Mouse (Mus musculus) liver, embryonic 11.5 days (tissue): ENCODE measurements around the gene Itih1. TPM values are rescaled to one million over a fixed set of nuclear protein-coding genes. Genes with fewer than 3 reads are reported as not detected.

Source experiments
- ATAC-seq: fragments of 200-750 bp; cut with Nextera tagmentation; replicated peaks from 2 replicates; pipeline ENCODE4 v1.8.0; 2017; ENCODE audit warnings: moderate number of reproducible peaks, mild to moderate bottlenecking, moderate TSS enrichment, moderate library complexity; ENCODE audit not compliant: low FRiP score
- DNase-seq: peaks from one replicate; pipeline ENCODE4 v3.0.0-alpha.2; 2017; ENCODE audit warnings: low spot score
- H3K27ac ChIP-seq: fragments of 300-500 bp; sonication (generic); 2 replicates; pipeline ENCODE4 v1.5.1; 2014; ENCODE audit warnings: mild to moderate bottlenecking, low read depth, low read length, control low read depth
- H3K27me3 ChIP-seq: fragments of 300-500 bp; sonication (generic); replicated peaks from 2 replicates; pipeline ENCODE4 v1.6.1; 2014; ENCODE audit warnings: low read length, mixed read lengths; ENCODE audit not compliant: control insufficient read depth, insufficient read depth
- H3K36me3 ChIP-seq: fragments of 300-500 bp; sonication (generic); 2 replicates; pipeline ENCODE4 v1.6.1; 2014; ENCODE audit warnings: mild to moderate bottlenecking, low read length, moderate library complexity, mixed read lengths; ENCODE audit not compliant: control insufficient read depth, insufficient read depth
- H3K4me1 ChIP-seq: fragments of 300-500 bp; sonication (generic); replicated peaks from 2 replicates; pipeline ENCODE4 v1.6.1; 2014; ENCODE audit warnings: low read length, mixed read lengths; ENCODE audit not compliant: control insufficient read depth, insufficient read depth
- H3K4me2 ChIP-seq: fragments of 300-500 bp; sonication (generic); 2 replicates; pipeline ENCODE4 v1.6.1; 2014; ENCODE audit warnings: mild to moderate bottlenecking, control low read depth, moderate library complexity
- H3K4me3 ChIP-seq: fragments of 300-500 bp; sonication (generic); 2 replicates; pipeline ENCODE4 v1.5.1; 2014; ENCODE audit warnings: low read depth, low read length, control low read depth
- H3K9ac ChIP-seq: fragments of 300-500 bp; sonication (generic); 2 replicates; pipeline ENCODE4 v1.6.1; 2014; ENCODE audit warnings: low read depth, low read length, control low read depth
- H3K9me3 ChIP-seq: fragments of 300-500 bp; sonication (generic); 2 replicates; pipeline ENCODE4 v1.6.1; 2016; ENCODE audit warnings: low read length, inconsistent platforms, mixed read lengths; ENCODE audit not compliant: control insufficient read depth
- WGBS: fragments of 180-500 bp; shearing (Covaris S2); extraction: QIAGEN DNeasy Blood & Tissue Kit; methylation state at CpG from one replicate; pipeline ENCODE4 v1.1.7; 2014; 5-methylcytosine and 5-hydroxymethylcytosine counted together
- polyA plus RNA-seq: library from polyadenylated mRNA; unstranded; fragments of >200 nt; fragmentation: Nextera tagmentation; extraction: Ambion mirVana; gene quantifications from 2 replicates; pipeline ENCODE4 v1.2.1, GENCODE M21; 2014

Itih1 gene
- polyA plus RNA-seq, 1 experiment from 2014 or later, result 16.3 TPM

DNA sequence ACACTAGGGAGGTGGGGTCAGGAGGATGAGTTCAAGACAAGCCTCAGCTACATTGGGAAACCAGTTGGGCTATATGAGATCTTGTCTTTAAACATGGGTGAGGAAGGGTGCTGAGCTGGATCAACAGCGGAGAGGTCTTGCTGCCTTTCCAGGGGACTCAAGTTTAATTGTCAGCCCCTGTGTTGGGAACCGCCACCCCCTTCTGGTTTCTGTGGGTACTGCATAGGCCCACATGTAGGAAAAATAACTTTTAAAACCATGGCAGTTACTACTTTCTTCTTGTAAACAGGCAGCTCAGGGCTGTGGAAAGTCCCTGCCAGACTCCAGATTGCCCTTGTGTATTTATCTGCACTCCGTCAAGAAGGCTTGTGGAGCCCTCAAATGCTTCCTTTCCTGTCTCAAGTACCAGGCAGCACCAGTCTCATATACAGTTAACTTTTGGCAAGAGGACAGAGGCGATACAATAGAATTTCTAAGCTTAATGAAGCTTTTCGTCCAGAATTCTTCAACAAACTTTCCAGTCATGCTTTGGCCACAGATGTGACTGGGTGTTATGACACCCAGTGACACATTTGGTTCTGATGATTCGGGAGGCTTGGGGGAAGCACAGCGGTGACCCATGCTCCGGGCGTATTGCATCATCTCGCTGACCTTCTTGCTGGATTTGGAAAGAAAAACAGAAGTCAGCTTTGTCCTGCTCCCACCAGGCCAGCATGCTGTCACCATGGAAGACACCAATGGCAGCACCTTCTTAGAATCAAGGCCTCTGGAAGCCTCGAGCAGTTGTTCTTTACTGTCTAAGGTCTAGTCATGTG lies 978 bp upstream of the Itih1 start:
- H3K4me2 ChIP-seq, result no peak overlapping the region
- ATAC-seq (peak; percentile 11; the same call in 1 of the 2 replicates), DNase-seq (peak; percentile 60)
- peak overlapping the region; percentile 71 for H3K27ac ChIP-seq
- no peaks in the 10 kb centered on the region for H3K9me3 ChIP-seq
- no peak overlapping the region for H3K4me3 ChIP-seq
- H3K36me3 ChIP-seq, result no peaks in the 10 kb centered on the region
- 55% methylated on average over 11 of the region's 11 CpGs for WGBS
- H3K9ac ChIP-seq, result no peak overlapping the region
- no peaks in the 10 kb centered on the region for H3K27me3 ChIP-seq
- no peaks in the 10 kb centered on the region for H3K4me1 ChIP-seq

DNA sequence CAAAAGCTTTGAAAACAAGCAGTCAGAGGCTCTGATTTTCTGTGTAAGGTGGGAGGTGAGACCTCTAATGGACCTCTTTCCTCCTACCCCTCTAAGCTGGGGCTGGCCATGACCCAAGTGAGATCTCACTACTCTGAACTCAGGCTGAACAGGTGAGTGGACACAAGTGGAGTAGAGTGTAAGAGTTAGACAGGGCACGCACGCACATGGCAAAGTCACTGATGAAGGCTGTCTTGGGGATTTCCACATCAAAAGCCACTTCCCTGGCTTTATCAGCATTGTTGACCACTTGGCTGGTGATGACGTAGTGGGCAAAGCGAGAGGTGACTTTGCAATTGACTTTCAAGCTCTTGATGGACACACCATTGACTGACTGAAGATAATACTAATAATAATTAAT lies 835 bp downstream of the Itih1 start:
- no peaks in the 10 kb centered on the region for H3K36me3 ChIP-seq
- ATAC-seq, result no peak
- no peaks in the 10 kb centered on the region for H3K9me3 ChIP-seq
- no peaks in the 10 kb centered on the region for H3K27me3 ChIP-seq
- WGBS, result 75% methylated on average over 4 of the region's 4 CpGs
- no peak for DNase-seq
- no peaks in the 10 kb centered on the region for H3K4me1 ChIP-seq
- no peak overlapping the region for H3K27ac ChIP-seq
- H3K9ac ChIP-seq, result no peak overlapping the region
- peak overlapping the region; percentile 45 for H3K4me2 ChIP-seq
- H3K4me3 ChIP-seq, result no peak overlapping the region

DNA sequence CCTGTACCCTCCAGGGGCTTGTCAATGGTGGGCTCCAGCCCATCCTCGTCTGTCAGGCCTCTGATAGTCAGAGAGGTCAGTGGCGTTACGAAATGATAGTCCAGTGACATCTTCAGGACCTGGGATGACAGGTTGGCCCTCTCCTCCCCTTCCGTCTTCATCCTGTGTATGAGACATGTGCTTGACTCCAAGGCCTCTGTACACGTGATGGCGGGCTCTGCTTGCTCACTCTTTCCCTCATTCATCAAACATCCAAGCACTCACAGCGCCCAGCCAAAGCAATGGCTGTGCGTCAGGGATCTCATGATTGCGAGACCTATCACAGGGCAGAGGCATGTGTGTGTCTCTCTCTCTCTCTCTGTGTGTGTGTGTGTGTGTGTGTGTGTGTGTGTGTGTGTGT lies 9.7 kb downstream of the Itih1 start:
- DNase-seq (no peak), ATAC-seq (no peak)
- H3K27me3 ChIP-seq, result no peaks in the 10 kb centered on the region
- no peak overlapping the region for H3K4me2 ChIP-seq
- WGBS, result 79% methylated on average over 9 of the region's 9 CpGs
- H3K4me3 ChIP-seq, result no peak overlapping the region
- no peak overlapping the region for H3K27ac ChIP-seq
- no peaks in the 10 kb centered on the region for H3K4me1 ChIP-seq
- H3K9ac ChIP-seq, result no peak overlapping the region
- H3K9me3 ChIP-seq, result no peaks in the 10 kb centered on the region
- H3K36me3 ChIP-seq, result no peaks in the 10 kb centered on the region

DNA sequence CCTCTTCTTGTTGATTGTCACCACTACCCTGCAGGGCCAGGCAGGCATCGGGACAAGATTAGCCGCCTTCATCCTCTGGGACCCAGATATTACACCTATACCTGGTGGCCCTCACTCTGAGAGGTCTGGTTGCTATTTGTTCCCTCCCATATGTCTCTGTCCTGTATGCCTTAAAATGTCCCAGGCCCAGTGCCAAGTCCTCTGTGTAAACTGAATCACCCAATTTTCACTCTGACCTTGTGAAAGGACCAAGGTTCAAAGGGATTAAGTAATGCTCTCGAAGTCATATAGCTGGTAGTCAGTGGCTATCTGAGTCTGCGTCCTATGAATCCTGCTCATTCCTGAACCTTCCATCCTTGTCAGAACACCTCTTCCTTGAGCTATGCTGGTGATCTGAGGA lies 12.7 kb downstream of the Itih1 start:
- H3K36me3 ChIP-seq, result no peaks in the 10 kb centered on the region
- H3K4me2 ChIP-seq, result no peak overlapping the region
- no peak overlapping the region for H3K9ac ChIP-seq
- ATAC-seq (no peak), DNase-seq (no peak)
- no peaks in the 10 kb centered on the region for H3K9me3 ChIP-seq
- no peak overlapping the region for H3K27ac ChIP-seq
- no peak overlapping the region for H3K4me3 ChIP-seq
- H3K4me1 ChIP-seq, result no peaks in the 10 kb centered on the region
- H3K27me3 ChIP-seq, result no peaks in the 10 kb centered on the region
- WGBS, result 85% methylated on average over 4 of the region's 4 CpGs

DNA sequence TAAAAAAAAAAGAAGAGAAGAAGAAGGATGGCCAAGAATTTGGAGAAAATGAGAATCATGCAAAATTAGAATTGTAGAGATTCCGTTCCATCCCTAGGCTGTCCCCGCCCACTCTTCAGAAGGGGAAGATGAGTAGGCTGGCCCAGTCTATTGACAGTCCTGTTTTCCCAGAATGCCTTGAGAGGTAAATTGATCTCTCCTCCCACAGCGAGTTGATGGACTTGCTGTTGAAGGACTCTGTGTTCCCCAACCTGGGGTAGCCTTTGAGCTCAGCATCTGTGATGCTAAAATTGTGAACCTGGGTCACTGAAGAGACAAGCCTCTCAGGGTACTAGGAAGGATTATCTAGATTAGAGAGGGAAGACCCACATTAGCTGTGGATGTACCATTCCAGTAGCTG lies 17.6 kb downstream of the Itih1 start:
- Histone ChIP-seq H3K27ac (no peak overlapping the region), H3K27me3 (no peaks in the 10 kb centered on the region), H3K36me3 (no peaks in the 10 kb centered on the region), H3K9me3 (no peaks in the 10 kb centered on the region), H3K4me1 (no peaks in the 10 kb centered on the region), H3K4me3 (no peak overlapping the region), H3K9ac (no peak overlapping the region), H3K4me2 (no peak overlapping the region)
- ATAC-seq (no peak), DNase-seq (no peak)
- WGBS, result 80% methylated on average over 3 of the region's 3 CpGs

DNA sequence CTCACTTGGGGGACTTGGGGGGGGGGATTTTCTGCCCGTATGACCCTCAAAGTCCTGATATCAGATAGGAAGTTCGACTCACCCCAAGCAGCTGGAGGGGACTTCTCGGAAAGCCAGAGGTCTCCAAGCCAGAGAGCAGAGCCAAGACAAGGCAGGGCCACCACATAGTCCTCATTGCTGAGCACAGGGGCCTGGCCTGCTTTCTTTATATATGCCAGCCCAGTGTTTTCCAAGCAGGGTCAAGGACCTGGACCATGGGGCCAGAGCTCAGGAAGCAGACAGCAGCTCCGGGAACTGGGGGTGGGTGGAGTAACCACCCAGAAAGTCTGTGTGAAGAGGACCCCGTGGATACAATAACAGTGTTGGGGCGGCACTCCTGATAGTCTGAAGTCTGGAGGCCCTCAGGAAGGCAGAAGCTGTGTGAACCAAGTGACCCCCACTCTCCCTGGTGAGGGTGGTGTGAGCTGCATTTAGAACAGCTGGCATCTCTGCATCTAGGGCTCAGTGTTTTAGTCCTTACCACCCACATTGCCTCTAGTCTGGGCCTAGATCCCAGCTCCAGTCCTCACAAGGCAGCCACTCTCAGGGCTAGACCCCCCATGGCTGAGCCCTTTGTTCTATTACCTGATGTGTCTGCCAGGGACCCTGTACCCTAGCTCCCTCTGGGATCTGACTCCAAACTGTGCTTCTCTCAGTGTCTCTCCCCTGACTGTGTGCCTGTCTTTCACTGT lies 19.5 kb downstream of the Itih1 start, which contains the start of gene Itih3:
Gene Itih3 (minus strand): TSS at position 386 of the 731 bp plus-strand sequence.
- DNase-seq, result no peak
- no peak within 1 kb of the TSS for H3K9ac ChIP-seq
- no peak for ATAC-seq
- 0 out of 2 replicates have a peak within 1 kb of the TSS, but pooled peaks have one; percentile 21 for H3K27ac ChIP-seq
- 46% methylated on average over 6 of the region's 6 CpGs for WGBS
- peak within 1 kb of the TSS; percentile 41 for H3K4me2 ChIP-seq
- no peaks in the 10 kb centered on the region for H3K9me3 ChIP-seq
- peak within 1 kb of the TSS; percentile 13; the same call in 1 of the 2 replicates for H3K4me3 ChIP-seq
- no peaks in the 10 kb centered on the region for H3K36me3 ChIP-seq
- no peaks in the 10 kb centered on the region for H3K4me1 ChIP-seq
- H3K27me3 ChIP-seq, result no peaks in the 10 kb centered on the region

DNA sequence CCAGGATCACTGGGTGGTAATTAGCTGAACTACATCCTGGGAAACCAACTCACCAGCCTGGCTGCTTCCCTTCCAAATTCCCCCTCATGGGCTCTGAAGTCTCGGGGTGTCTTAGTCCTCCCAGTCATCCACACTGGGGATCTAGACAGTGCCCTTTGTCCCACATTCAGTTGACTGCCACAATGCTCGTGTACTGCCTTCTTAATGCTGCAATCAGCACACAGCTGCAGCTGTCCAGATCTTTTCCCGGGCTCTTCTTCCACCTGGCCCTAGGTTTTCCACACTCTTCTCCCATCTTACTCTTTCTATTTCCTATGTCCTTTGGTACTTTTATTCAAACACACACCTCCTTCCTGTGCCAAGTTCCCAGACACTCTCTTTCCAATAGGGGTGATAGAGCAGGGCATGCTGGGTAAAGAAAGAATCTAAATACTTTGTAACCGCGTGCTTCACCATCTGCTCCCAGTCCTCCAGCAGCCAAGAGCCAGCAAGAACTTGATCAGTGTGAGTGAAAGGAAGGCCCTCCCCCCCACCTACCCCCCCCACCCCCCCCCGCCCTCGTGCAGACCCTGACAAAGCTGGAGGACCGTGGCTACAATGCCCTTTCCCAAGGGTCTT lies 20.9 kb downstream of the Itih1 start:
- H3K27ac ChIP-seq, result no peak overlapping the region
- H3K4me2 ChIP-seq, result peak overlapping the region; percentile 41
- H3K4me3 ChIP-seq, result no peak overlapping the region
- H3K36me3 ChIP-seq, result no peaks in the 10 kb centered on the region
- DNase-seq (no peak), ATAC-seq (no peak)
- H3K4me1 ChIP-seq, result no peaks in the 10 kb centered on the region
- no peaks in the 10 kb centered on the region for H3K9me3 ChIP-seq
- 61% methylated on average over 8 of the region's 8 CpGs for WGBS
- H3K27me3 ChIP-seq, result no peaks in the 10 kb centered on the region
- no peak overlapping the region for H3K9ac ChIP-seq

DNA sequence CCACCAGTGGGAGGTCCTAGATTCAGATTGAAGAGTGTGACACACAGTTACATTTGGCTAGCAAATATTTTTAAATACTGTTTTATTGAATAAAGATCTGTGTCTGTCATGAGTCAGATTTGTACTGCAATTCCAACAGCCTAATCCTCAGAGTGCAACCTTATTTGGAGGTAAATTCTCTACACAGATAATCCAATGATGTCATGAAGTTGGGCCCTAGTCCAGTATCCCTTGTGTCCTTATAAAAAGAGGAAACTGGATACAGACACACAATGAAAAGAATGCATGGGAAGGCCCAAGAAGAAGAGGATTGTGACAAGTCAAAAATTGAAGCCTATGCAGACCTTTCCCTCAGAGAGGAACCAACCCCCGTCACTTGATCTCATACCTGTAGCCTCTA lies 26.6 kb downstream of the Itih1 start:
- DNase-seq (no peak), ATAC-seq (no peak)
- Histone ChIP-seq H3K4me2 (no peak overlapping the region), H3K9ac (no peak overlapping the region), H3K9me3 (no peaks in the 10 kb centered on the region), H3K27me3 (no peaks in the 10 kb centered on the region), H3K4me3 (no peak overlapping the region), H3K4me1 (no peaks in the 10 kb centered on the region), H3K36me3 (no peaks in the 10 kb centered on the region), H3K27ac (no peak overlapping the region)
- 91% methylated on average over 1 of the region's 1 CpGs for WGBS
